Mouse (Mus musculus): ENCODE measurements at regions not wholly inside any gene's neighbourhood (a gene's known extent, or its start where the extent isn't known, plus 50 kb on each side); places are given as distances from the start of the nearest gene placed in this dataset.

DNA sequence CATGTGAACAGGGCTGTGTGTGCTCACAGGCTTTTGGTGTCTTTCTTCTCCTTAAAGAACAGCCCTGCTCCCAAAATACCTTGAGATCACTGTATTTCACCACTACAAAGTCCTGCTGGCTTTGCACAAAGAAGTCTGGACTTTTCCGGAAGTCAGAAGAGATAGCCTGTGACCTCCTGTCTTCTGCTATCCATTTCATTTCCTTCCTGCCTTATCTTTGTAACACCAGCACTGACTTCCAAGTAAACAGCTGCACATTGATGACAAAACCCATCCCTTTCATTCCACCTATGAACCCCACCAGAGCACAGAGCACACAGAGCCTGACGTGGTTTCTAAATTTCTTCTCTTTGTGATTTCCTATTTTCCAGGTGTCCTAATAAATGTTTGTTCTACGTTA, 408.5 kb downstream of the Fat4 start:
- in situ Hi-C loops (cut with MboI; ENCODE audit: low pct_ligation_motif_present, low pct_unique_long_range_greater_than_20kb, low sequenced_read_pairs) (no loop called here), dilution Hi-C loops (cut with MboI; ENCODE audit: extremely low pct_ligation_motif_present, extremely low pct_unique_long_range_greater_than_20kb, low sequenced_read_pairs) (no loop called here)
- Histone ChIP-seq H3K9me3 (replicated peaks; ENCODE audit: low read length) (no peaks in the 10 kb centered on the region), H3K9ac (ENCODE audit: insufficient read depth, low read depth) (no peak overlapping the region), H3K27me3 (replicated peaks) (no peaks in the 10 kb centered on the region), H3K4me3 (replicated peaks in 1 of 3; ENCODE audit: low read depth in 2 of 3, low read length in 2 of 3, poor library complexity in 1 of 3) (no peak overlapping the region), H3K4me1 (ENCODE audit: control insufficient read depth in 1 of 2, insufficient read depth in 2 of 2) (no peaks in the 10 kb centered on the region), H3K79me2 (replicated peaks; ENCODE audit: control insufficient read depth, extremely low read depth, insufficient read depth, poor library complexity, severe bottlenecking) (no peaks in the 10 kb centered on the region), H3K27ac (ENCODE audit: insufficient read depth, low read depth) (no peak overlapping the region), H3K36me3 (replicated peaks in 1 of 2; ENCODE audit: control insufficient read depth in 1 of 2, insufficient read depth in 1 of 2, low read length in 1 of 2) (no peaks in the 10 kb centered on the region), H3K4me2 (ENCODE audit: insufficient read depth, low read depth, poor library complexity, severe bottlenecking) (no peak overlapping the region)
- DNase-seq (ENCODE audit: extremely low read depth) = no peak
- TF ChIP-seq MEF2A (IDR thresholded peaks at IDR 0.05; ENCODE audit: borderline replicate concordance, low read depth, low read length) (no peak), ZMIZ1 (IDR thresholded peaks at IDR 0.05; ENCODE audit: low read depth, low read length) (no peak), MYC (IDR thresholded peaks at IDR 0.05; ENCODE audit: low read depth, low read length) (no peak), JUN (IDR thresholded peaks at IDR 0.05; ENCODE audit: insufficient read depth, low read depth, low read length) (no peak), IRF4 (IDR thresholded peaks at IDR 0.05; ENCODE audit: low read depth, low read length) (no peak), POLR2A (IDR thresholded peaks at IDR 0.05; ENCODE audit: low read depth, low read length) (no peak), TCF12 (IDR thresholded peaks at IDR 0.05; ENCODE audit: low read depth, low read length) (no peak)

GRCm38 (mm10) chr3:39296257-39296656, 409.5 kb downstream of the Fat4 start:
- H3K4me2 ChIP-seq (ENCODE audit: insufficient read depth, low read depth, poor library complexity, severe bottlenecking) = no peak overlapping the region
- no peak overlapping the region for H3K9ac ChIP-seq (ENCODE audit: insufficient read depth, low read depth)
- TF ChIP-seq HCFC1 (IDR thresholded peaks at IDR 0.05; ENCODE audit: low read depth, low read length) (no peak), ELF1 (IDR thresholded peaks at IDR 0.05; ENCODE audit: low read depth, low read length) (no peak), ETS1 (conservative IDR thresholded peaks at IDR 0.05; ENCODE audit: low read depth, low read length) (no peak), ZMIZ1 (IDR thresholded peaks at IDR 0.05; ENCODE audit: low read depth, low read length) (no peak), CHD2 (IDR thresholded peaks at IDR 0.05; ENCODE audit: low read length) (no peak), ZNF384 (IDR thresholded peaks at IDR 0.05; ENCODE audit: low read depth, low read length) (no peak)
- no peaks in the 10 kb centered on the region for H3K9me3 ChIP-seq (replicated peaks; ENCODE audit: low read length)
- H3K79me2 ChIP-seq (replicated peaks; ENCODE audit: control insufficient read depth, extremely low read depth, insufficient read depth, poor library complexity, severe bottlenecking) = no peaks in the 10 kb centered on the region
- in situ Hi-C loops (cut with MboI; ENCODE audit: low pct_ligation_motif_present, low pct_unique_long_range_greater_than_20kb, low sequenced_read_pairs) = no loop called here
- H3K36me3 ChIP-seq (replicated peaks in 1 of 2; ENCODE audit: control insufficient read depth in 1 of 2, insufficient read depth in 1 of 2, low read length in 1 of 2) = no peaks in the 10 kb centered on the region
- no peaks in the 10 kb centered on the region for H3K27me3 ChIP-seq (replicated peaks)
- no peak overlapping the region for H3K4me3 ChIP-seq (replicated peaks in 1 of 3; ENCODE audit: low read depth in 2 of 3, low read length in 2 of 3, poor library complexity in 1 of 3)
- dilution Hi-C loops (cut with MboI; ENCODE audit: extremely low pct_ligation_motif_present, extremely low pct_unique_long_range_greater_than_20kb, low sequenced_read_pairs) = no loop called here
- no peaks in the 10 kb centered on the region for H3K4me1 ChIP-seq (ENCODE audit: control insufficient read depth in 1 of 2, insufficient read depth in 2 of 2)
- DNase-seq (ENCODE audit: extremely low read depth) = no peak
- no peak overlapping the region for H3K27ac ChIP-seq (ENCODE audit: insufficient read depth, low read depth)

- Histone ChIP-seq H3K4me1 (ENCODE audit: control insufficient read depth in 1 of 2, insufficient read depth in 2 of 2) (no peaks in the 10 kb centered on the region), H3K4me3 (replicated peaks in 1 of 3; ENCODE audit: low read depth in 2 of 3, low read length in 2 of 3, poor library complexity in 1 of 3) (no peak overlapping the region), H3K27me3 (replicated peaks) (no peaks in the 10 kb centered on the region), H3K9me3 (replicated peaks; ENCODE audit: low read length) (no peaks in the 10 kb centered on the region), H3K79me2 (replicated peaks; ENCODE audit: control insufficient read depth, extremely low read depth, insufficient read depth, poor library complexity, severe bottlenecking) (no peaks in the 10 kb centered on the region), H3K9ac (ENCODE audit: insufficient read depth, low read depth) (no peak overlapping the region), H3K27ac (ENCODE audit: insufficient read depth, low read depth) (no peak overlapping the region), H3K4me2 (ENCODE audit: insufficient read depth, low read depth, poor library complexity, severe bottlenecking) (no peak overlapping the region), H3K36me3 (replicated peaks in 1 of 2; ENCODE audit: control insufficient read depth in 1 of 2, insufficient read depth in 1 of 2, low read length in 1 of 2) (no peaks in the 10 kb centered on the region)
- DNase-seq (ENCODE audit: extremely low read depth) = no peak
- TF ChIP-seq POLR2A (IDR thresholded peaks at IDR 0.05; ENCODE audit: low read depth, low read length) (no peak), EP300 (IDR thresholded peaks at IDR 0.05; ENCODE audit: low read length) (no peak), USF2 (conservative IDR thresholded peaks at IDR 0.05; ENCODE audit: low read depth, low read length) (no peak), E2F4 (IDR thresholded peaks at IDR 0.05; ENCODE audit: insufficient replicate concordance, low read depth, low read length) (no peak), JUND (conservative IDR thresholded peaks at IDR 0.05; ENCODE audit: low read depth, low read length) (no peak), ETS1 (conservative IDR thresholded peaks at IDR 0.05; ENCODE audit: low read depth, low read length) (no peak), NRF1 (IDR thresholded peaks at IDR 0.05; ENCODE audit: low read depth, low read length) (no peak), JUN (IDR thresholded peaks at IDR 0.05; ENCODE audit: insufficient read depth, low read depth, low read length) (no peak), KAT2A (IDR thresholded peaks at IDR 0.05; ENCODE audit: insufficient replicate concordance, low read length) (no peak), TCF12 (IDR thresholded peaks at IDR 0.05; ENCODE audit: low read depth, low read length) (no peak), SMC3 (IDR thresholded peaks at IDR 0.05; ENCODE audit: low read depth, low read length) (no peak), MXI1 (IDR thresholded peaks at IDR 0.05; ENCODE audit: low read depth, low read length) (no peak)
- in situ Hi-C loops (cut with MboI; ENCODE audit: low pct_ligation_motif_present, low pct_unique_long_range_greater_than_20kb, low sequenced_read_pairs) = no loop called here
- dilution Hi-C loops (cut with MboI; ENCODE audit: extremely low pct_ligation_motif_present, extremely low pct_unique_long_range_greater_than_20kb, low sequenced_read_pairs) = no loop called here
Measured at GRCm38 (mm10) chr3:39309487-39309886, 422.7 kb downstream of the Fat4 start.
